Mouse (Mus musculus): ENCODE measurements at regions not wholly inside any gene's neighbourhood (a gene's known extent, or its start where the extent isn't known, plus 50 kb on each side); places are given as distances from the start of the nearest gene placed in this dataset.

DNA sequence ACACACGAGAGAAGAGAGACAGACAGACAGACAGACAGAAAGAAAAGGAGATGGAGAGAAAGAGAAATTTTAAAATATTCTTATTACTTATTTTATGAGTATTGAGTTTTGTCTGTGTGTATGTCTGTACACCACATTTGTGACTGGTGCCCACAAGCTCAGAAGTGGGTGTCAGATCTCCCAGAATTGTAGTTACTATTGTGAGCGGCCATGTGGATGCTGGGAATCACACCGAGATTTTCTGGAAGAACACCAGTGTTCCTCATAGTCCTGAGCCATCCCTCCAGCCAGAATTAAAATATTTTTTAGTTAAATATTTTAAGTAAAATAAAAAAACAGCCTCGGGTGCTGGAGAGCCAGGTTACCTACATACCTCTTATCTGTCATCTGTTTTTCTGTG is 110.6 kb upstream of the Med13l start:
- DNase-seq (ENCODE audit: low read depth in 2 of 2, low spot score in 2 of 2): no peak

- DNase-seq (ENCODE audit: low read depth in 2 of 2, low spot score in 2 of 2): no peak
Observed at GRCm38 (mm10) chr5:118452052-118452451, 108.4 kb upstream of the Med13l start.

DNA sequence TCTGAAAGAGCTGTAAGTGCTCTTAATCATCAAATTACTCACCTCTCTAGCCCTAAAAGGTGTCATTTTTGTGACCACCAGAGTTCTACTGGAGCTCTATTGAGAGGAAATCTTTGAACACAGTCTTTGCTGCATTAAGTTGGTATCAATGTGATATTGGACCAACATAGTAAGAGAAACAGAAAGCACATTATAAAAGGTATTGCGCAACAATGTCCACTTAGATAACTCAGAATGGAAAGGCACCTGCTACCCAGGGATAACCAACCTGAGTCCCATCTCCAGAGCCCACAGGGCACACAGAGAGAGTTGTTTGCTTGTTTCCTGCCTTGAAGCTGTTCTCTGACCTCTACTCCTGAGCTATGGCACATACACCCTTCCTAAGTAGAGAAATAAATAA is 106.4 kb upstream of the Med13l start:
- no peak for DNase-seq (ENCODE audit: low read depth in 2 of 2, low spot score in 2 of 2)

DNA sequence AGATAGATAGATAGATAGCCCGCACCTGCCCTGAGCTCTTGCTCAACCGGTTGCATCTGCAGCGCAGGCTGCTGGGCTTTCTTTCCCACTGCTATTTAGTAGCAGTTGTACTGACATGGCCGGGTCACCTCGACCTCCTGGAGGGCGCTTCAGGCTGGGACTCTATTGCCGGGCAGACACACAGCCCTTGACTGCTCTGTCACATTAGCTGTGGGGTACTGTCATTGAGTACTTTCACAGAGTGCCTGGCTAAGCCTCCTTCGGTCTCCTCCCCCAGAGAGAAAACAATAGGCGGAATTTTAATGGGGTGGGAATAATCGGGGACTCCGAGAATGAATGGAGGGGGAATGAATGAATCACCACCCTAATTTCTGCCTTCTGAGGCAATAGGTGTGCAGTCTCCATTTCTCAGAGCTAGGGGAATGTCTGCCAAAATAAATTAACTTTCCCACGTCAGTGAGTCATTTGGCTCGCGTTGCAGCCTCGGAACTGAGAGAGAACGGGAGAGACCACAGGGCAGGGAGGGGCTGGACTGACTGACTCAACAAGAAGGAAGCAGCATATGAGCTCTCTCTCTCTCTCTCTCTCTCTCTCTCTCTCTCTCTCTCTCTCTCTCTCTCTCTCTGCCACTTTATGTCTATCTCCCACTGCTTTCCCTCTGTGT is 101.6 kb upstream of the Med13l start:
- no peak for DNase-seq (ENCODE audit: low read depth in 2 of 2, low spot score in 2 of 2)

DNA sequence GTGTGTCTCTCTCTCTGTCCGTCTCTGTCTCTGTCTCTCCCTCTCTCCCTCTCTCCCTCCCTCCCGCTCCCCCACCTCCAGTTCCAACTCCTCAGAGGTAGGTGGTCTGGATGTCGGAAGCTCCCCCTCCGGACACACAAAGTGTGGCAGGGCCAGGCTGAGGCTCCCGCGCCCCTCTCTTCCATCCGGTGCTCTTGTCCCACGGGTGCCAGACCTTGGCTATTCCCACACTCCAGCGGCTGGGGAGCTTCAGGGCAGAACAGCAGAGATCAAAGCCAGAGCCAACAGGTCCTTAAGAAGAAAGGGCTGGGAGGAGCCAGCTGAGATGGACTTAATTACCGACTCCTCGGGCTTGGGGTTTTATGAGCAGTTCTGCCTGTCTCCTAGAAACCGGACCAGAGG is 101.1 kb upstream of the Med13l start:
- DNase-seq (ENCODE audit: low read depth in 2 of 2, low spot score in 2 of 2): no peak

GRCm38 (mm10) chr5:118461967-118462366 is 98.5 kb upstream of the Med13l start:
- no peak for DNase-seq (ENCODE audit: low read depth in 2 of 2, low spot score in 2 of 2)

DNA sequence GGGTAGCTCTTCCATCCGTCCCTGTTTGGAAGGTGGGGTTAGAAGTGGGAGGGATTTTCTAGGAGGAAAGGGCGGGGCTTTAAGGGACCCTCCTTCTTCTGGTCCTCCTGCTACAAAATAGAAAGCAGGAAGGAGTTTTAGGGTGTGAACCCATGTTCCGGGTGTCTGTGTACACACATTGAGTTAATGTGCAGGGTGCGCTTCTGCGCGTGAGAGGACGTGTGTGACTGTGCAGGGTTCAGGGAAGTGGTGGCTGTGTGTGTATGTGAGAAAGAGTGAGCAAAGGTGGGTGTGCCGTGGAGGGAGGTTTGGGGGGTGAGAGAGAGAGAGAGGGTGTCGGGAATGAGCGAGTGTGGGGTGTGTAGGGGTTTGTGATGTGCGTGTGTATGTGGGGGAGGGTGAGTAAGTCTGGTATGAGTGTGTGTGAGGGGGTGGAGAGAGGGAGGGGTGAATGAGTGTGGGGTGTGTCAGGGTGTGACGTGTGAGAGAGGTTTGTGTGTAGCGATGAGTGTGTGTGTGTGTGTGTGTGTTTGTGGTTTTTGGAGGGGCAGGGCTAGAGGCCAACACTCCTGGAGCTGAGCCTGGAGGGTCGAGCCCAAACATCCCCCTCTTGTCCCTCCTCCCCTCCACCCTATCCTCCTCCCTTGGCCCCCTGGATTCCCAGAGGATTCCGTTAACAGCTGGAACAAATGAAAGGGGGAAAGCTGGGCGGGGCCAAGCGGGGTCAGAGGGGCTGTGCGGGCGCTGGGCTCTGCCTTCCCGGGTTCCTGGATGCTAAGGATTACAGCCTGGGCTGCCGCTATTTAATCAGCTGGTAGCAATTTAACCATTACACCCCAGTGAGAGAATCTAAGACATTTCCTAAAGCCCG is 95.3 kb upstream of the Med13l start:
- peak; percentile 44 to 61 for DNase-seq (ENCODE audit: low read depth in 2 of 2, low spot score in 2 of 2)

DNA sequence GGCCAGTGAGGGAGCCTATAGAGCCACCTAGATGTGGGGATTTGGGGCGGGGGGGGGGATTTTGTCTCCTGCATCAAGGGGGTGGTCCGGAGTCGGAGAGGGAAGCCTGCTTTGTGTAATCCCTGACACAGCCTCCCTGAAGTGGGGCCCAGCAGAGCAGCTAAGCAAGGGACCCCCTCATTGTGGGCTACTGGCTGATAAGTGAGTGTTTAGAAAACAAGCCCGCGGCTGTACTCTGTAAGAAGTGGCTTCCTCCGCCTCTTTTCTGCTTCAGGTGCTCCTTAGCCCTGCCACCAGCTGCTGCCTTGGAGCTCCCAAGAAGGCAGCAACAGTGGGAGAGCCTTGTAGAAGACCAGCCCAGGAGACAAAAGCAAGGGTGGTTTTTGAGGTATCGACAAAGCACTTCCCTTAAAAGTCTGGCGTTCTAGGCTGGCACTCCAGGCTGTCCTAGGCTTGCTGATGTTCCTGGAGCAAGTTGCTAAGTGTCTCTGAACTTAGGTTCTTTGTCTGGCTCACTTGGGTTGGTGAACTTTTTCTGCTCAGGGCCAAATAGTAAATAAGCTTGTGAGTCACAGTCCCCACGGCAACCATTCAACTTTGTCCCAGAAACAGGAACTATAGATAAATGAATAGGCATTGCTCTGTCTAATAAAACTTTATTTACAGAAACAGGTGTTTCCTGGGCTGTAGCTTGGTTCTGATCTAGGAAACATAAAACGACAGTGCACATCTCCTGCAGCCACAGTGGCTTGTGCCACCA is 94.3 kb upstream of the Med13l start:
- no peak for DNase-seq (ENCODE audit: low read depth in 2 of 2, low spot score in 2 of 2)

GRCm38 (mm10) chr5:118468739-118469138 is 91.7 kb upstream of the Med13l start:
- DNase-seq (ENCODE audit: low read depth in 2 of 2, low spot score in 2 of 2): no peak

DNA sequence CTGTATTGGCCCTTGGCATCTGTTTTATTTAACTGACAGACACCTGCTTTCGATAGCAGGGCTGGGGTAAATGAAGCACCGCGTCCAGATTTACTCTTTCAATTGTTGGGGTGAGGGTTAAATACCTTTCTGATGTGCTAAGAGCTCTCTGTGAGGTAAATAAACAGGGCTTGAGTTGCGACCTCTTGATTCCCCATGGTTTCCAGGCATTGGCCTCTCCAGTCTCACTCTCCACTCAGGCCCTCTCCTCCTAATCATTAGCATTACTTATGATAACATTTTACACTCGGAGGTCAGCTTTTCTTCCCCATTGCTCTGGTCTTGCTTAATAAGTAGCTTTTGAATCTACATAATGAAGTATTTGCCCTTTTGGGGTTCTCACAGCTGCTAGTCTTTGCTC is 88.9 kb upstream of the Med13l start:
- no peak for DNase-seq (ENCODE audit: low read depth in 2 of 2, low spot score in 2 of 2)

DNA sequence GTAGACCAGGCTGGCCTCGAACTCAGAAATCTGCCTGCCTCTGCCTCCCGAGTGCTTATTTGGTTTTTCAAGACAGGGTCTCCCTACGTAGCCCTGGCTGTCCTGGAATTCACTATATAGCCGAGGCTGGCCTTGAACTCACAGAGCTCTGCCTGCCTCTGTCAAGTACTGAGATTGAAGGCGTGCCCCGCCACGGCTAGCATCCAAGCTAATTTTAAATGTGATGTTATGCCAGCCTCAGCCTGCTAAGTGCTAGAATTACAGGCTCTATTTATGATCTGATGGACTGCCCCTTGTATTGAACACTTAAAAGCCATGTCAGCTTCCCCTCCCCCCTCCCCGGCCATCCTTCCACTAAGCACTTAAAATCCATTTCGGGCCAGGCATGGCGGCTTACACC is 88.2 kb upstream of the Med13l start:
- no peak for DNase-seq (ENCODE audit: low read depth in 2 of 2, low spot score in 2 of 2)

DNA sequence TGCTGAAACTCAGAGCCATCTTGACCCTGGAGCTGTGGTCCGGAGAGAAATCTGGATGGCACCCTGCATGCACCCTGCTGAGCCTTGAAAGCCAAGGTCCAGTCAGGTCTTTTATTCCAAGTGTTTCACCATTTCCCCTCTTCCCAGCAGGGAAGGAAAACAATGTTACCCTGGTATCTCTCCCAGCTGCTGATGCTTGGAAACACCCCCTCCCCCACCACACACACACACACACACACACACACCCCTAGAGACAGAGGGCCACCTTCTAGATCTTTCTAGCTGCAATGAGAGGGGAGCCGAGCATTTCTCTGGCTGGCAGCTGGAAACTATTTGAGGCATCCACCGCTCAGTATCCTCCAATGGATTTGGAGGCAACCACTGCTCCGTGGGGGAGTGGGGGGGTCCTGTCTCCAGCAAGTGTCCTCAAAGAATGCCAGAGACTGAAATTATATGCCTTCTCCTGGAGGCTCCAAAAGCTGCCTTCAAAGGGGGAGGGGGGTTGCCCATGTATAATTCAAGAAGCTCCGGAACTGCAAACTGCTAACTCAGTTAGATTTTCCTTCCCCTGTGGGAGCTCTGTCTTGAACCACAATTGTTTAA is 87.2 kb upstream of the Med13l start:
- no peak for DNase-seq (ENCODE audit: low read depth in 2 of 2, low spot score in 2 of 2)

- no peak for DNase-seq (ENCODE audit: low read depth in 2 of 2, low spot score in 2 of 2)
Observed at GRCm38 (mm10) chr5:118476597-118476996, 83.9 kb upstream of the Med13l start.

DNA sequence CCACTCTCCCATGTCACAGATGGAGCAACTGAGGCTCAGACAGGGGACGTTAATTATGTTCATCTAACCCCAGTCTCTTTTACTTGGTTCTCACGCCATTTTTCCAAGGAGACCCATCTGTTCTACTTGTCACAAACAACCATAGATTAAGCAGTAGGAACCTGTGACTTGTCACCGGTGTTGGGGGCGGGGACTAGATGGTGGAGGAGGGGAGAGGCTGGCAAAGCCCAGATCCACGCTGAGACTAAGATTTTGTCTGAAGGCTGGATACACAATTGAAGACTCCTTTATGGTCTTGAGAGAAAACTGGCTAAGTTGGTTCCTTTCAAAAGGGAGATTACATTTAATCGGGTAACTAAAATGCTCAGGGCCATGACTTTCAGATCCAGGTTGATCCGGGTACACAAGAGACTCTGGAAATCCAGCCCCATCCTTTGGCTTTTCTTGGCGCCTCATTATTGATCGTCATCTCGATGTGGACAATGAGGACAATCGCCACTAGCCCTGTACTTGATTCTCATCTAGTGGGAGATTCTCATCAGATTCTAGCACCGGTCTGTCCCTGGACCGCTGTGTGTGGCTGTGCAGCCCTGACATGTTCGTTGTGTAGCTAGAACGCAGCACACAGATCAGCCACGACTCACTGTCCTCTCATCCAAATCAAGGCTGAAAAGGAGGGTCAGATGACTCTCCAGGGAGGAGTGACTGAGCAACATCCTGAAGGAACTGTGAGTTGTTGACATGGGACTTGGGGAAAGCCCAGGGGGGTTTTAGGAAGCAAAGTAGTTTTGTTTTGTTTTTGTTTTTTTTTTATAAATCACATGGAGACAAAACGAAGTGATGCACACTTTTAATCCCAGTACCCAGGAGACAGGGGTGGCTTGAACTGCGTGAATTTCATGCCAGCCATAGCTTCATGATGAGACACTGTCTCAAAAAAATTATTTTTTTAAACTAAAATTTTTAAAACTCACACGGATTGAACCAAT is 83.1 kb upstream of the Med13l start:
- DNase-seq (ENCODE audit: low read depth in 2 of 2, low spot score in 2 of 2): no peak

DNA sequence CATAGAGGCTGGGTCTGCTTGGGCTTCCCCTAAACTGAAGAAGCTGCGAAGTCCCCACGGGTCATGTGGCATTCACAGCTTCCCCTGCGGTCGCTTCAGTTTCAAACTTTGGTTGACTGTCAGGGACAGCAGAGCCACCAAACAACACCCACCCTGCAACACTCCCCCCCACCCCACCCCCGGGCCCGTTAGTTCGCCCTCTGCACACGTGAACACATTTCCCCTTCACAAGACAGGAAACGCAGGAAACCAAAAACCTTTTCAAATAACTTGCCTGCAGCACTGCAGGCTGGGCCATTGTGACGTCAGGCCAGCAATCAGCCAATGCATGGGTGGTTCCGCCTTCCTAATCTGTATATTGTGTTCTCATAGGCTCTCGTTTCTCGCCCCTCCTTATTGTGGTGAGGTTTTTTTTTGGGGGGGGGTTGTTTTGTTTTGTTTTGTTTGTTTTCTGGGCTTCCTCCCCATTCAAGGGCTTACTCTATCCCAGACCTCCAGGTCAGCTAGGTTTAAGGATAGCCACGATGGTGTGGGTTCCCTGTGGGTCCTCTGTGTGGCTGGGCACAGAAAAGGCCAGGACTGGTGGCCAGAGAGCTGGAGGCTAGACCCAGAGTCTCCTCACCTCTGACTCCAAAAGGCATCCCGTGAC is 82.2 kb upstream of the Med13l start:
- DNase-seq (ENCODE audit: low read depth in 2 of 2, low spot score in 2 of 2): peak; percentile 76 to 82

DNA sequence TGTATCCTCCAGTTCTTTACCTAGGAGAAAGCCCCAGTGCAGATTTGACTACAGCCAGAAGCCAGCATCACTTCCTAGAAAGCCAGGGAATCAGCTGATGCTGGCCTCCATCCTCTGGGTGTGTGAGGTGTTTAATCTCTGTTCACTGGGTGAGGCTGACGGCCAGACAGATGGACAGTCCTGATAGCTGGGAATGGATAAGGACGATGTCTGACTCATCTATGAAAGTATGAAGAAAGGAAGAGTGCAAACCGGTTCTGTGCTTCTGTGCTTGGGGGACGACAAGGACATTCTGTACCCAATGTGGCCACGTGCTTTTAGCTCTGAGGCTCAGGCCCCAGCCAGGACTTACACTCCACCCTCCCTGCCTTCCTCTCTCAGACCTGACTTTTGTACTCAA is 80.5 kb upstream of the Med13l start:
- DNase-seq (ENCODE audit: low read depth in 2 of 2, low spot score in 2 of 2): no peak

DNA sequence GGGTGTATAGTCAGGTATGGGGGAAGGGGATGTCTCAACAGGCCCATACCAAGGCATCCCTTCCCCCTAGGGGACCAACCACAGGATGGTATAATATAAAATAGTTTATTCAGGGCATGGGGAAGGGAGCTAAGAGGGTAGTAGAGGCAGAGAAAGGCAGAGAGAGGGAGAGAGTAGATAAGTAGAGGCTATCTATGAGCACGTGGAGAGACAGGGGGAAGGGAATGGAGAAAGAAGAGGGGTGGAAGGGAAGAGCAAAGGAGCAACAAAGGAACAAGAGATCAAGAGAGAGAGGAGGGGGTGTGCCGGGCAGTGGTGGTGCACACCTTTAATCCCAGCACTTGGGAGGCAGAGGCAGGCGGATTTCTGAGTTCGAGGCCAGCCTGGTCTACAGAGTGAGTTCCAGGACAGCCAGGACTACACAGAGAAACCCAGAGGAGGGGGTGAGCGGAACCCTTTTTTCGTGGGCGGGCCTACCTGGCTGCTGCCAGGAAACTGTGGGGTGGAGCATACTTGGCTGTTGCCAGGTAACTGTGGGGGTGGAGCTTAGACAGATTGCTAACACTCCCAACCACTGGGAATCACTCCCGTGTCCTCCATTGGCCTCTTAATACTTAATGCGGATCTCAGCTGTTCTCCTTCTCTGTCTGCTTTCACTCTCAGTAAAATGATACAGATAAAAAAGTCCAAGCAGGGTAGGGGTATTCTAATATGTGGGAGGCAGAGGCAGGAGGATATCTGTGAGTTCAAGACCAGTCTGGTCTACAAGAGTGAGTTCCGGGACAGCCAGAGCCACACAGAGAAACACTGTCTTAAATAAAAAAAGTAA is 79.3 kb upstream of the Med13l start:
- no peak for DNase-seq (ENCODE audit: low read depth in 2 of 2, low spot score in 2 of 2)

GRCm38 (mm10) chr5:118481794-118482049 is 78.8 kb upstream of the Med13l start:
- no peak for DNase-seq (ENCODE audit: low read depth in 2 of 2, low spot score in 2 of 2)

- DNase-seq (ENCODE audit: low read depth in 2 of 2, low spot score in 2 of 2): peak in 1 of 2 experiments; percentile 27
Observed at GRCm38 (mm10) chr5:118482598-118482997, 77.9 kb upstream of the Med13l start.

All from CD8-positive naive resting alpha-beta T cell, adult 2 months (primary cell).